Mouse (Mus musculus) hindbrain, embryonic 11.5 days (tissue): ENCODE measurements around the gene Smap1. TPM values are rescaled to one million over a fixed set of nuclear protein-coding genes. Genes with fewer than 3 reads are reported as not detected.

ENCODE experiments used
- ATAC-seq: fragments of 200-750 bp; cut with Nextera tagmentation; 2 replicates; pipeline ENCODE4 v1.8.0; 2017; ENCODE audit warnings: mild to moderate bottlenecking, moderate TSS enrichment, moderate library complexity; ENCODE audit not compliant: low FRiP score
- DNase-seq: peaks from one replicate; pipeline ENCODE4 v3.0.0-alpha.2; 2015; ENCODE audit warnings: low spot score
- H3K27ac ChIP-seq: fragments of 300-500 bp; sonication (generic); 2 replicates; pipeline ENCODE4 v1.5.1; 2014; ENCODE audit warnings: mild to moderate bottlenecking, low read depth, low read length
- H3K27me3 ChIP-seq: fragments of 300-500 bp; sonication (generic); 2 replicates; pipeline ENCODE4 v1.6.1; 2014; ENCODE audit warnings: mild to moderate bottlenecking, low read length, moderate library complexity, mixed read lengths; ENCODE audit not compliant: control insufficient read depth, insufficient read depth
- H3K36me3 ChIP-seq: fragments of 300-500 bp; sonication (generic); 2 replicates; pipeline ENCODE4 v1.6.1; 2014; ENCODE audit warnings: mild to moderate bottlenecking, low read length, moderate library complexity, mixed read lengths; ENCODE audit not compliant: control insufficient read depth, insufficient read depth
- H3K4me1 ChIP-seq: fragments of 300-500 bp; sonication (generic); replicated peaks from 2 replicates; pipeline ENCODE4 v1.6.1; 2014; ENCODE audit warnings: low read length, mixed read lengths; ENCODE audit not compliant: control insufficient read depth, insufficient read depth
- H3K4me2 ChIP-seq: fragments of 300-500 bp; sonication (generic); replicated peaks from 2 replicates; pipeline ENCODE4 v1.6.1; 2014; ENCODE audit warnings: mild to moderate bottlenecking, low read depth, low read length
- H3K4me3 ChIP-seq: fragments of 300-500 bp; sonication (generic); 2 replicates; pipeline ENCODE4 v1.5.1; 2014; ENCODE audit warnings: low read depth, low read length
- H3K9ac ChIP-seq: fragments of 300-500 bp; sonication (generic); 2 replicates; pipeline ENCODE4 v1.6.1; 2014; ENCODE audit warnings: low read depth, low read length
- H3K9me3 ChIP-seq: fragments of 300-500 bp; sonication (generic); 2 replicates; pipeline ENCODE4 v1.6.1; 2016; ENCODE audit warnings: low read length; ENCODE audit not compliant: control insufficient read depth
- WGBS: fragments of 180-500 bp; shearing (Covaris S2); extraction: QIAGEN DNeasy Blood & Tissue Kit; methylation state at CpG from one replicate; pipeline ENCODE4 v1.1.7; 2014; 5-methylcytosine and 5-hydroxymethylcytosine counted together
- polyA plus RNA-seq: library from polyadenylated mRNA; unstranded; fragments of >200 nt; fragmentation: Nextera tagmentation; extraction: Ambion mirVana; gene quantifications from 2 replicates; pipeline ENCODE4 v1.2.1, GENCODE M21; 2014

Smap1 gene
- polyA plus RNA-seq, 1 experiment from 2014 or later = 60.9 TPM

DNA sequence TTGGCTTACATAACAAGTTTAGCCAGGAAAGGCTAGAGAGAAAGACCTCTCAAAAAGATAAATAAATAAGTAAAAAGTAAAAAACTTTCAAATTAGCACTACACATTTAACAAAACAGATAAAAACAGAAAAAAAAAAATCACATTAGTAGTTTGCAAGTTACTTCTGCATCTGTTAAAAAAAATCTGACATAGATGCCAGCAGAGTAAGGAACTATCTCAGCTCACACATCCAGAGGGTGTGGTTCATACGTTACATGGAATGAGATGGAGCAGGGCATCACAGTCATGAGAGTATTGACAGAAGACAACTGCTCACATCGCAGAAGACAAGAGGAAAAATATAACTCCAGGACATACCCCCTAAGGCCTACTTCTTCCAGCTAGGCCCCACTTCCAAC, 19.4 kb downstream of the Smap1 start:
- no peaks in the 10 kb centered on the region for H3K4me1 ChIP-seq
- H3K9me3 ChIP-seq = no peaks in the 10 kb centered on the region
- H3K27ac ChIP-seq = no peak overlapping the region
- no peak for ATAC-seq
- no peak overlapping the region for H3K4me2 ChIP-seq
- H3K36me3 ChIP-seq = no peaks in the 10 kb centered on the region
- no peak overlapping the region for H3K4me3 ChIP-seq
- no peaks in the 10 kb centered on the region for H3K27me3 ChIP-seq
- WGBS = 94% methylated on average over 2 of the region's 2 CpGs
- DNase-seq = no peak
- no peak overlapping the region for H3K9ac ChIP-seq

DNA sequence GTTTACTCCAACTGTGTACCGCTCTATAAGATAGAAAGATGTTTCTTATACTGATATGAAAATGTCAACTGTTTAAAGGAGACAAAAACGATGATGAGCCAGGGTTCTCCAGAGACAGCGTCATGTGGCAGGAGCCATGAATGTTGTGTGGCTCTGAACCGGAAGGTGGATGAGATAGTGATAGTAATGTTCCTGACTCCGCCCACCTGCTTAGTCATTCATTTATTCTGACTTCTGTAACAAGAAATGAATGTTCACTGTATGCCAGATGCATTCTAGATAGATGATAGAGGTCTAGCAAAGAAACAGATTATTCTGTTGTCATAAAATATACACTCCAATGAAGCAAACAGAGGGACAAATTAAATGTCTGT, 22.5 kb downstream of the Smap1 start:
- DNase-seq (no peak), ATAC-seq (no peak)
- Histone ChIP-seq H3K9ac (no peak overlapping the region), H3K9me3 (no peaks in the 10 kb centered on the region), H3K36me3 (no peaks in the 10 kb centered on the region), H3K4me2 (no peak overlapping the region), H3K27me3 (no peaks in the 10 kb centered on the region), H3K27ac (no peak overlapping the region), H3K4me1 (no peaks in the 10 kb centered on the region), H3K4me3 (no peak overlapping the region)
- WGBS = 92% methylated on average over 5 of the region's 5 CpGs

GRCm38 (mm10) chr1:23899020-23899646, 23.0 kb downstream of the Smap1 start:
- Histone ChIP-seq H3K9ac (no peak overlapping the region), H3K4me1 (no peaks in the 10 kb centered on the region), H3K4me3 (no peak overlapping the region), H3K9me3 (no peaks in the 10 kb centered on the region), H3K4me2 (no peak overlapping the region), H3K27me3 (no peaks in the 10 kb centered on the region), H3K36me3 (no peaks in the 10 kb centered on the region), H3K27ac (no peak overlapping the region)
- 93% methylated on average over 3 of the region's 3 CpGs for WGBS
- ATAC-seq (no peak), DNase-seq (no peak)

DNA sequence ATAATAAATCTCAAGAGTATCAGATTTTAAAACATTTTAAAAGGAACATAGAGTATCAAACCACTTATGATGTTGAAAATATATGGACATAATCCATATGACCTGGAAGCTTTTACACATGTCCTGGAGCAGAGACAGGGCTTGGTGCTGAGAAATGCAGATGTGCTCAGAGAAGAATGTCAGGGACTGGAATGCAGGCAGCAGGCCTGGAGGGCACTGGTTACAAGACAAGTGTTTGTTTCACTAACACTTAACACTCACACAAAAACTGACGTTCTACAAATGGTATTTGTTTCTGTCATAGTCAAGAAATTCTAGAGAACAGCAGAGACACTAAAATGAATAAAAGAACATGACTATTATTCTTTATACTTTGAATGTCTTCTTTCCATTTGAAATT, 30.0 kb downstream of the Smap1 start:
- ATAC-seq (no peak), DNase-seq (no peak)
- H3K36me3 ChIP-seq = no peaks in the 10 kb centered on the region
- WGBS = 67% methylated on average over 1 of the region's 1 CpGs
- H3K9me3 ChIP-seq = no peaks in the 10 kb centered on the region
- H3K4me1 ChIP-seq = no peaks in the 10 kb centered on the region
- no peaks in the 10 kb centered on the region for H3K27me3 ChIP-seq
- no peak overlapping the region for H3K4me3 ChIP-seq
- H3K4me2 ChIP-seq = no peak overlapping the region
- H3K9ac ChIP-seq = no peak overlapping the region
- H3K27ac ChIP-seq = no peak overlapping the region

DNA sequence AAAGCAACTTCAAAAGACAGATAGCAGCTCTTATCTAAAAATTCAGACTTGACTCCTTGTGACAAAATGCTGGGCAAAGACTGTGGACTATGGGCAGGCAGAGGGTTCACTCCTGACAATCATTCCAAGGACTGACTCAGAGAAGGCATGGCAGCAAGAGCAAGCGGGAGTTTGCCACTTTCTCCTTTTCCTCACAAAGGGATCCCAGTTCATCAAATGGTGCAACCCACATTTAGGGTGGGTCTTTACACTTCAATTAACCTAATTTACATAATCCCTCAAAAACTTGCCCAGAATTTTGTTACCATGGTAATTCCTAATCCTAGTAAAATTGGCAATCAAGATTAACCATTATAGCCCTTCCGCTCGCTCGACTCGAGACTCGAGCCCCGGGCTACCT, 37.2 kb downstream of the Smap1 start:
- H3K4me2 ChIP-seq = no peak overlapping the region
- no peak overlapping the region for H3K27ac ChIP-seq
- WGBS = 91% methylated on average over 7 of the region's 7 CpGs
- no peaks in the 10 kb centered on the region for H3K36me3 ChIP-seq
- H3K9me3 ChIP-seq = no peaks in the 10 kb centered on the region
- no peaks in the 10 kb centered on the region for H3K27me3 ChIP-seq
- ATAC-seq = no peak
- H3K9ac ChIP-seq = no peak overlapping the region
- DNase-seq = no peak
- H3K4me1 ChIP-seq = no peaks in the 10 kb centered on the region
- H3K4me3 ChIP-seq = no peak overlapping the region

- DNase-seq (no peak), ATAC-seq (no peak)
- Histone ChIP-seq H3K9me3 (no peaks in the 10 kb centered on the region), H3K9ac (no peak overlapping the region), H3K27ac (no peak overlapping the region), H3K4me2 (no peak overlapping the region), H3K36me3 (no peaks in the 10 kb centered on the region), H3K4me3 (no peak overlapping the region), H3K27me3 (no peaks in the 10 kb centered on the region), H3K4me1 (no peaks in the 10 kb centered on the region)
- 97% methylated on average over 2 of the region's 2 CpGs for WGBS
These were observed 37.9 kb downstream of the Smap1 start for GRCm38 (mm10) chr1:23884087-23884668.

DNA sequence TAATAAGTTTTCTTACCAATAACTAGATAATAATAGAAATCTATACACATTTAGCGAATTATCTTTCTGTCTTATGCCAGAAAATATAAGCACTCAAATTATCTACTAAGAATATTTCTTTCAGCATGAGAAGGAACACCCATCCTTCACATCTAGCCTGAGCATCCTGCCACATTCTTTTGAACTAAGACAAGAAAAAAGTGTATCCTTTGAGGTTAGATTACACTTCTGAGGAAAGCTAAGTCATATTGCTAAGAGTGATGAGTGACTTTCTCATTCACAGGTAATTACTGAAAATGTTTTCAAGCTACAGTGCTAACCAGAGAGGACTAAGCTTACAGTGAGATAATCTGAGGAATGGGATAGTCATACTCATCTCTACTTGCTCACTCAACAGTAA, 39.4 kb downstream of the Smap1 start:
- no peak overlapping the region for H3K27ac ChIP-seq
- no peaks in the 10 kb centered on the region for H3K27me3 ChIP-seq
- H3K9me3 ChIP-seq = no peaks in the 10 kb centered on the region
- WGBS = 93% methylated on average over 1 of the region's 1 CpGs
- no peaks in the 10 kb centered on the region for H3K4me1 ChIP-seq
- no peak for DNase-seq
- H3K4me2 ChIP-seq = no peak overlapping the region
- no peak for ATAC-seq
- H3K4me3 ChIP-seq = no peak overlapping the region
- no peak overlapping the region for H3K9ac ChIP-seq
- no peaks in the 10 kb centered on the region for H3K36me3 ChIP-seq

DNA sequence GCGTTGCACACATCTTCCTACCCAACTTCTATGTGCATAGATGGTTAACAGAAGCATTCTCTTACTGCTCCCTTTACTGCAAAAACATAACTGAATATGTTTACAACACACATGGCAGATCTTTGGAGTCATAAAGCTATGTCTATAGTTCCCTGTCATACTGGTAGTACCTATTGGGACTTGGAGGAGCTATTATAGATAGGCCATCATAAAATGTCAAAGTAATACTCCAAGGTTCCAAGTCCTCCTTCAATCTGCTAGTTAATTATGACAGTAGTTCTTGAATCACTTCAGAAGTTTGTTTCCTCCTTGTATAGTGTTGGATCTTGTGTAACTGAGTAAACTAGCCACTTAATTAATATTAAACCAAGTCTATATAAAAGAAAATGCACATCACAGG, 49.9 kb downstream of the Smap1 start:
- Histone ChIP-seq H3K9me3 (no peaks in the 10 kb centered on the region), H3K27ac (no peak overlapping the region), H3K27me3 (no peaks in the 10 kb centered on the region), H3K4me2 (no peak overlapping the region), H3K4me3 (no peak overlapping the region), H3K4me1 (no peaks in the 10 kb centered on the region), H3K9ac (no peak overlapping the region), H3K36me3 (no peaks in the 10 kb centered on the region)
- ATAC-seq (no peak), DNase-seq (no peak)
- 97% methylated on average over 1 of the region's 1 CpGs for WGBS

GRCm38 (mm10) chr1:23867350-23867862, 54.7 kb downstream of the Smap1 start:
- DNase-seq = no peak
- ATAC-seq = no peak
- 45% methylated on average over 2 of the region's 2 CpGs for WGBS
- Histone ChIP-seq H3K4me1 (no peaks in the 10 kb centered on the region), H3K4me2 (no peak overlapping the region), H3K27me3 (no peaks in the 10 kb centered on the region), H3K36me3 (no peaks in the 10 kb centered on the region), H3K4me3 (no peak overlapping the region), H3K9ac (no peak overlapping the region), H3K9me3 (no peaks in the 10 kb centered on the region), H3K27ac (no peak overlapping the region)
